Mouse (Mus musculus) cortical plate, adult 2 months (tissue): ENCODE measurements around the gene Zfp423.

Experiments
- CTCF ChIP-seq: fragments of 200-500 bp; IDR thresholded peaks from 2 replicates; pipeline ENCODE4 v1.5.1; 2011; ENCODE audit warnings: mild to moderate bottlenecking, control low read depth, low read length; ENCODE audit not compliant: insufficient read depth; ENCODE audit errors: extremely low read depth
- POLR2A ChIP-seq: fragments of 200-500 bp; IDR thresholded peaks from 2 replicates; pipeline ENCODE4 v1.6.1; 2011; ENCODE audit warnings: mild to moderate bottlenecking, low read length, control low read depth; ENCODE audit not compliant: insufficient read depth; ENCODE audit errors: extremely low read depth

DNA sequence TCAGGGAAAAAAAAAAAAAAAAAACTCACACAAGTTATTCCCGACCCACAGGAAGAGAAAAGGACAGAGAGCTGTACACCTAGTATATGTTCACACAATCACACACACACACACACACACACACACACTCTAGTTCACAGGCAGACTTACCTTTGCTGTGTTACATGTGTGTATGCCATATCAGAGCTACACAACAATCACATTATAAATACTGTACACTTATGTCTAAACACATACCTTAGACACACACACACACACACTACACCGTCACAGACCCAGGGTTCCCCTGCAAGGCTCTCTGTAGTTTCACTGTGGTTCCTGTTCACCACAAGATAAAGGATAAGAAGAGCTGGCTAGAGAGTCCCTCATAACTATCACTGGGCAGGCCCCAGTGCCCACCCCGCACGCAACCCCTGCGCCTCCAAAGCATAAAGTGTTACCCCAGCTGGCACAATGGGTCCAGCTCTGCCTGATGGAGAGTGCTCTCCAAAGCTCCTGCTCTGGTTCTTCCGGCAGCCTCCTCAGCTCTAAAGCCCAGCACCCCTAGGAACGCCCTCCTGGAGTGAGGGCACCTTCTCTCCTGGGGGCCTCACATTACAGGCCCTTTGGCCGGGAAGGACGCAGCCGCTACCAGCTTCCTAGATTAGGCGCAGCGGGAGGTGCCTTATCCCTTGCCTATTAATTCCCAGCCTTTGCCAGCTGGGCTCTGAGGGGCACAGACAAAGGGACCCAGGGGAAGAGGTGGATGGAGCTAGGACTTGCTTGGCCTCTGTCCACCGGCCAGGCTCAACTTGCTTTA lies 174.6 kb downstream of the Zfp423 start:
- TF ChIP-seq POLR2A = no peak
- no peak for TF ChIP-seq CTCF
